Mouse (Mus musculus): ENCODE results near the gene Klhl41.

DNA sequence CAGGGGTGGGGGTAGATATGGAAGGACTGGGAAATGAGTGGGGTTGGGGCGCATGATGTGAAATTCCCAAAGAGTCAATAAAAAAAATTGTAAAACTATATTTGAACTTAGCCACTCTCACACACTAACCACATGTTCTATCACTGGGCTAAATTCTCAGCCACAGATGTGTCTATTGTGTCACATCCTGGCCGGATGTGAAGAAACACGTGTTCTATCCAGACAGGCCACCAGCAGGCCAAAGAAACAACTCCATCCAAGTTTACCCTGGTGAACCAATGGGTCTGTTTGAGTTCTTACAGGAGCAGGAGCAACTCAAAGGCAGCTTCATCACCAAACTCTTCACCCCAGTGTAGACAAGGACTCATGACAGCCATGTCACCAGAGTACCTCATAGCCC lies 46.6 kb downstream of the Klhl41 start:
- TF ChIP-seq GATA1 (IDR thresholded peaks at IDR 0.05; ENCODE audit: borderline replicate concordance, low read length) (no peak), FLI1 (IDR thresholded peaks at IDR 0.05; ENCODE audit: low read length) (no peak)
